20 mouse cellular contexts compared by ENCODE assay signal in genomic region chrX:6581181-6581580, GRCm38 (mm10).
DNase-seq lines count a peak whose midpoint lies in the region; TF ChIP-seq lines count a peak whose summit lies in the region.
"Had no signal": no experiment of that assay in that cellular context is flagged by ENCODE, and none has a peak within 500 bp of the region (broad histone marks: within the 10 kb centered on the region; RNA-seq: fewer than 3 reads in every experiment).

No protein-coding gene starts in this region.

- H3K27ac ChIP-seq in heart, adult 2 months = peak overlapping the region; percentile 51
- H3K27ac ChIP-seq: forebrain, embryonic 13.5 days; intestine, embryonic 15.5 days; liver, embryonic 12.5 days; macrophage; midbrain, embryonic 13.5 days; neural tube, embryonic 15.5 days; stomach, embryonic 15.5 days had no signal

- peak in 1 of 2 experiments; percentile 19 for DNase-seq in heart, adult 2 months
- no peak for DNase-seq in heart, postnatal 10 days
- peak; percentile 12 to 41 for DNase-seq in kidney, postnatal 25 days
- no peak for DNase-seq in kidney, postnatal 4 days
- DNase-seq in ZHBTc4 (ENCODE audit: low read depth, low spot score) = peak; percentile 0
- DNase-seq in brain, embryonic 14.5 days (ENCODE audit: low read depth) = peak; percentile 5
- DNase-seq in urinary bladder, adult 2 months (ENCODE audit: low spot score) = no peak
- no peak for DNase-seq in left cerebral cortex, adult 11 months (ENCODE audit: low spot score)
- DNase-seq: B cell, adult 2 months; cerebellum, adult 18-20 months; liver, postnatal 0 days; retina, postnatal 1 day; right cerebral cortex, postnatal 25 days had no signal

- H3K9ac ChIP-seq in heart, adult 2 months (ENCODE audit: low read depth, low read length) = no peak overlapping the region
- H3K9ac ChIP-seq: forebrain, embryonic 13.5 days; intestine, embryonic 15.5 days; liver, embryonic 12.5 days; liver, postnatal 0 days; midbrain, embryonic 13.5 days; neural tube, embryonic 15.5 days; stomach, embryonic 15.5 days had no signal

- no peak for TF ChIP-seq CTCF in heart, adult 2 months (IDR thresholded peaks at IDR 0.05)
- no peak for TF ChIP-seq CTCF in brain, embryonic 14.5 days (IDR thresholded peaks at IDR 0.05; ENCODE audit: borderline replicate concordance, extremely low read depth, insufficient read depth, insufficient read length)

- no peaks in the 10 kb centered on the region; the same call in none of the 2 replicates for H3K4me1 ChIP-seq in heart, adult 2 months (ENCODE audit: control insufficient read depth, insufficient read depth, low read length)
- H3K4me1 ChIP-seq: forebrain, embryonic 13.5 days; intestine, embryonic 15.5 days; liver, embryonic 12.5 days; midbrain, embryonic 13.5 days; neural tube, embryonic 15.5 days; stomach, embryonic 15.5 days had no signal

- TF ChIP-seq EP300 in heart, adult 2 months (IDR thresholded peaks at IDR 0.05; ENCODE audit: insufficient read depth, low read depth, low read length) = no peak

- intact Hi-C loops in heart, adult 2 months (cut with DNase I) = no loop called here
- intact Hi-C loops in heart, postnatal 10 days (cut with DNase I) = no loop called here

- no peaks in the 10 kb centered on the region; the same call in 1 of the 2 replicates for H3K79me2 ChIP-seq in heart, adult 2 months (replicated peaks; ENCODE audit: control insufficient read depth, insufficient read depth, low read length)

- peaks cover 19% of the 10 kb centered on the region for H3K36me3 ChIP-seq in heart, adult 2 months (ENCODE audit: control insufficient read depth, insufficient read depth, low read length)
- H3K36me3 ChIP-seq: intestine, embryonic 15.5 days; liver, embryonic 12.5 days; neural tube, embryonic 15.5 days; stomach, embryonic 15.5 days had no signal

- peak overlapping the region; percentile 30; the same call in 1 of the 2 replicates for H3K4me3 ChIP-seq in heart, adult 2 months
- H3K4me3 ChIP-seq: forebrain, embryonic 13.5 days; intestine, embryonic 15.5 days; liver, embryonic 12.5 days; midbrain, embryonic 13.5 days; neural tube, embryonic 15.5 days; stomach, embryonic 15.5 days had no signal

- no peaks in the 10 kb centered on the region for H3K27me3 ChIP-seq in heart, adult 2 months (ENCODE audit: control insufficient read depth, insufficient read depth, low read length)
- H3K27me3 ChIP-seq: forebrain, embryonic 13.5 days; intestine, embryonic 15.5 days; liver, embryonic 12.5 days; midbrain, embryonic 13.5 days; neural tube, embryonic 15.5 days; stomach, embryonic 15.5 days had no signal

- no peak for TF ChIP-seq POLR2A in heart, adult 2 months (IDR thresholded peaks at IDR 0.05; ENCODE audit: insufficient read depth, low read depth, low read length)
- TF ChIP-seq POLR2A in brain, embryonic 14.5 days (IDR thresholded peaks at IDR 0.05; ENCODE audit: borderline replicate concordance, extremely low read depth, insufficient read depth, insufficient read length, poor library complexity, severe bottlenecking) = no peak

- 38% methylated on average over 1 of the region's 1 CpGs for whole genome bisulfite sequencing in heart, adult 2 months

Comparison
In these comparisons a context has a peak if more than half of its experiments do, and no peak if none do; other contexts are left out.
1. DNase-seq: peak in kidney, postnatal 25 days (2 of 2), ZHBTc4 (single experiment) and brain, embryonic 14.5 days (single experiment); none in heart, postnatal 10 days (0 of 2), kidney, postnatal 4 days (0 of 2), urinary bladder, adult 2 months (single experiment) and left cerebral cortex, adult 11 months (single experiment).